Comparison of ENCODE assay signal across 8 mouse cellular contexts in the genomic region with DNA sequence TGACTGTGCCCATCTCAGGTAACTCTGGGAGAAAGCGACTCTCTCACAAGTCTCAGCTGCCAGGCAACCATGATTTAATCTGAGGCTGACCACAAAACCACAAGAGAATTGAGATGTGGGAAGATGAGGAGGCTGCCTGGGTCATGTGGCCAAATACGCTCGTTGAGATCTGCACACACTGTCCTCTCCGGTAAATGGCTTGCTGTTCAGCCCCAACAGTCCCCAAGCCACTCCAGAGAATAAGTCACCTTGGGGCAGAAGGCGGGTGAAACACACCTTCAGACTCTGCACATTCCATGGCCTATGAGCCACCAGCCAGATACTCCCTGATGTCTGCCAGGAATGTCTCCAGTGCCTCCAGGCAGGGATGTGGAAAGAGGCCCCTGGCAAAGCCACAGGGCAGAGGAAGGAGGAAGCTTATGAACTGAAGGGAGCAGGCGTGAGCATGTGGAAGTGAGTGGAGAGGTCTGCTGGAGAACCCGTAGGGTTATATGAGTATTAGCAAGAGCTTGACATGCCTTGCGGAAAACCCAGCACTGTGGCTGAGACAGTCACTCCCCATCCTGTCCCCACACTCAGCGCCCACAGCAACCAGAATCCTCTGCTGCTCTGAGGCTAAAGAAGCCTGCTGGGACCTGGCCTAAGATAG.
A peak's percentile ranks its signal among the peaks of the same experiment; 100 is the strongest.
DNase-seq lines count a peak whose midpoint lies in the region; ATAC-seq and TF ChIP-seq lines count a peak whose summit lies in the region.

No protein-coding gene starts in this region.

- H3K9me3 ChIP-seq in neural tube, embryonic 11.5 days (ENCODE audit: control insufficient read depth, low read length), result no peaks in the 10 kb centered on the region
- H3K9me3 ChIP-seq in intestine, postnatal 0 days (ENCODE audit: control insufficient read depth), result no peaks in the 10 kb centered on the region
- H3K9me3 ChIP-seq in lung, embryonic 16.5 days (ENCODE audit: control insufficient read depth, low read length), result no peaks in the 10 kb centered on the region
- no peaks in the 10 kb centered on the region for H3K9me3 ChIP-seq in stomach, embryonic 14.5 days (ENCODE audit: control insufficient read depth, low read depth, low read length)

- peak overlapping the region; percentile 35; the same call in 1 of the 2 replicates for H3K9ac ChIP-seq in neural tube, embryonic 11.5 days (ENCODE audit: low read length)
- peak overlapping the region; percentile 65 for H3K9ac ChIP-seq in intestine, postnatal 0 days (ENCODE audit: low read depth, low read length)
- peak overlapping the region; percentile 66 for H3K9ac ChIP-seq in lung, embryonic 16.5 days (ENCODE audit: low read length)
- H3K9ac ChIP-seq in stomach, embryonic 14.5 days (replicated peaks; ENCODE audit: low read depth, low read length), result peak overlapping the region; percentile 48

- TF ChIP-seq CTCF in embryonic fibroblast, embryonic 13.5 days (IDR thresholded peaks at IDR 0.05; ENCODE audit: borderline replicate concordance, insufficient read depth, low read length), result no peak
- TF ChIP-seq CTCF in intestine, postnatal 0 days (IDR thresholded peaks at IDR 0.05; ENCODE audit: low read depth), result no peak; the same call in 1 of the 2 replicates

- peak overlapping the region; percentile 19 for H3K4me3 ChIP-seq in neural tube, embryonic 11.5 days (ENCODE audit: low read depth, low read length)
- H3K4me3 ChIP-seq in embryonic fibroblast, embryonic 13.5 days (ENCODE audit: insufficient read depth, low read length), result peak overlapping the region; percentile 33
- peak overlapping the region; percentile 32 for H3K4me3 ChIP-seq in intestine, postnatal 0 days (ENCODE audit: low read depth, low read length)
- H3K4me3 ChIP-seq in lung, embryonic 16.5 days (ENCODE audit: low read length), result peak overlapping the region; percentile 44
- peak overlapping the region; percentile 29 for H3K4me3 ChIP-seq in stomach, embryonic 14.5 days (ENCODE audit: low read depth, low read length)

- H3K4me1 ChIP-seq in neural tube, embryonic 11.5 days (ENCODE audit: control insufficient read depth, insufficient read depth, low read length), result peaks cover 18% of the 10 kb centered on the region
- H3K4me1 ChIP-seq in embryonic fibroblast, embryonic 13.5 days (ENCODE audit: control insufficient read depth, insufficient read depth, low read length), result peaks cover 15% of the 10 kb centered on the region; the same call in 1 of the 2 replicates
- H3K4me1 ChIP-seq in intestine, postnatal 0 days (replicated peaks; ENCODE audit: control insufficient read depth, insufficient read depth, low read length), result peaks cover 11% of the 10 kb centered on the region
- peaks cover 27% of the 10 kb centered on the region for H3K4me1 ChIP-seq in lung, embryonic 16.5 days (replicated peaks; ENCODE audit: control insufficient read depth, insufficient read depth, low read length)
- H3K4me1 ChIP-seq in stomach, embryonic 14.5 days (ENCODE audit: control insufficient read depth, insufficient read depth, low read length), result peaks cover 15% of the 10 kb centered on the region

- H3K27ac ChIP-seq in neural tube, embryonic 11.5 days (ENCODE audit: low read depth, low read length), result peak overlapping the region; percentile 24; the same call in 1 of the 2 replicates
- peak overlapping the region; percentile 76 for H3K27ac ChIP-seq in embryonic fibroblast, embryonic 13.5 days (ENCODE audit: insufficient read depth, low read length)
- peak overlapping the region; percentile 96 for H3K27ac ChIP-seq in intestine, postnatal 0 days (ENCODE audit: low read depth, low read length)
- peak overlapping the region; percentile 93 for H3K27ac ChIP-seq in lung, embryonic 16.5 days (ENCODE audit: low read length)
- peak overlapping the region; percentile 94 for H3K27ac ChIP-seq in stomach, embryonic 14.5 days (ENCODE audit: low read length)

- no peaks in the 10 kb centered on the region for H3K36me3 ChIP-seq in neural tube, embryonic 11.5 days (ENCODE audit: control insufficient read depth, insufficient read depth, low read length)
- no peaks in the 10 kb centered on the region for H3K36me3 ChIP-seq in intestine, postnatal 0 days (ENCODE audit: control insufficient read depth, insufficient read depth)
- no peaks in the 10 kb centered on the region for H3K36me3 ChIP-seq in lung, embryonic 16.5 days (ENCODE audit: control insufficient read depth, insufficient read depth, low read length)
- H3K36me3 ChIP-seq in stomach, embryonic 14.5 days (ENCODE audit: control insufficient read depth, insufficient read depth, low read length), result no peaks in the 10 kb centered on the region

- no peak for TF ChIP-seq POLR2A in embryonic fibroblast, embryonic 13.5 days (IDR thresholded peaks at IDR 0.05; ENCODE audit: low read depth, low read length)

- ATAC-seq in neural tube, embryonic 11.5 days (ENCODE audit: insufficient read depth, low FRiP score, low TSS enrichment), result no peak
- ATAC-seq in intestine, postnatal 0 days, result peak; percentile 64
- peak; percentile 32 for ATAC-seq in lung, embryonic 16.5 days (ENCODE audit: low read depth)
- 0 out of 2 replicates have a peak, but pooled peaks have one; percentile 11 for ATAC-seq in stomach, embryonic 14.5 days (ENCODE audit: insufficient number of reproducible peaks, insufficient read depth, low FRiP score, low read depth)

- H3K4me2 ChIP-seq in neural tube, embryonic 11.5 days (ENCODE audit: low read depth), result peak overlapping the region; percentile 31
- peak overlapping the region; percentile 61 for H3K4me2 ChIP-seq in intestine, postnatal 0 days (replicated peaks; ENCODE audit: low read depth)
- peak overlapping the region; percentile 49 for H3K4me2 ChIP-seq in lung, embryonic 16.5 days (ENCODE audit: low read depth, low read length)
- peak overlapping the region; percentile 46 for H3K4me2 ChIP-seq in stomach, embryonic 14.5 days (replicated peaks; ENCODE audit: low read depth, low read length)

- H3K27me3 ChIP-seq in neural tube, embryonic 11.5 days (ENCODE audit: control insufficient read depth, insufficient read depth, low read length), result no peaks in the 10 kb centered on the region
- H3K27me3 ChIP-seq in intestine, postnatal 0 days (replicated peaks; ENCODE audit: control insufficient read depth, insufficient read depth, low read length), result no peaks in the 10 kb centered on the region
- H3K27me3 ChIP-seq in lung, embryonic 16.5 days (ENCODE audit: control insufficient read depth, insufficient read depth, low read depth, low read length), result no peaks in the 10 kb centered on the region
- no peaks in the 10 kb centered on the region for H3K27me3 ChIP-seq in stomach, embryonic 14.5 days (ENCODE audit: control insufficient read depth, insufficient read depth, low read length)

- WGBS in neural tube, embryonic 11.5 days, result 66% methylated on average over 9 of the region's 9 CpGs
- WGBS in intestine, postnatal 0 days, result 31% methylated on average over 9 of the region's 9 CpGs
- 40% methylated on average over 9 of the region's 9 CpGs for WGBS in lung, embryonic 16.5 days
- 65% methylated on average over 9 of the region's 9 CpGs for WGBS in stomach, embryonic 14.5 days

- DNase-seq in neural tube, embryonic 11.5 days (ENCODE audit: low spot score), result no peak
- no peak for DNase-seq in neural tube, embryonic 10.5 days (ENCODE audit: extremely low spot score, low spot score)
- no peak for DNase-seq in right cerebral cortex, postnatal 36 days (ENCODE audit: low spot score in 2 of 2)
- no peak for DNase-seq in retina, embryonic 14.5 days (ENCODE audit: low spot score)

Comparison
In these comparisons a context has a peak if more than half of its experiments do, and no peak if none do; other contexts are left out.
1. H3K27ac ChIP-seq: peak in every context shown above with its lines; median percentile 96 in intestine, postnatal 0 days; 94 in stomach, embryonic 14.5 days; 93 in lung, embryonic 16.5 days; 76 in embryonic fibroblast, embryonic 13.5 days; 24 in neural tube, embryonic 11.5 days.